Mouse (Mus musculus) thymus, postnatal 14 days (tissue): Measurements from ENCODE around the gene Pspn.

Experiments
- DNase-seq: peaks from one replicate; pipeline ENCODE4 v3.0.0; 2021

Pspn gene

DNA sequence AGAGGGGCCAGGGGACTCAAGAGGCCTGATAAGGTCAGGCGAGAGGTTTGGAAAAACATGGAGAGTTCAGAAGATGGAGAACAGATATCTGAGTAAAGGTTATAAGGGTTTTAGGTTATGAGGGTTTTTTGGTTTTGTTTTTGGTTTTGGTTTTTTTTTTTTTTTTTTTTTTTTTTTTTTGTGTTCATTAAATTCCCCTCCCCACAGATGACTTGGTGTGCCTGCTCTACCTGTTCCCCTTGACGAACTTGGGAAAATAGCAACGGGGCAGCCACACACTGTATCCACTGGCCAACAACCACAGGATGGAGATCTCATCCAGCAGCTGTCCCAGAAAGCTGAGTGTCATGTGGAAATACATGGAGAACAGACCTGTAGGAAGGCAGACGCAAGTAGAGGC lies 41.2 kb downstream of the Pspn start:
- no peak for DNase-seq

DNA sequence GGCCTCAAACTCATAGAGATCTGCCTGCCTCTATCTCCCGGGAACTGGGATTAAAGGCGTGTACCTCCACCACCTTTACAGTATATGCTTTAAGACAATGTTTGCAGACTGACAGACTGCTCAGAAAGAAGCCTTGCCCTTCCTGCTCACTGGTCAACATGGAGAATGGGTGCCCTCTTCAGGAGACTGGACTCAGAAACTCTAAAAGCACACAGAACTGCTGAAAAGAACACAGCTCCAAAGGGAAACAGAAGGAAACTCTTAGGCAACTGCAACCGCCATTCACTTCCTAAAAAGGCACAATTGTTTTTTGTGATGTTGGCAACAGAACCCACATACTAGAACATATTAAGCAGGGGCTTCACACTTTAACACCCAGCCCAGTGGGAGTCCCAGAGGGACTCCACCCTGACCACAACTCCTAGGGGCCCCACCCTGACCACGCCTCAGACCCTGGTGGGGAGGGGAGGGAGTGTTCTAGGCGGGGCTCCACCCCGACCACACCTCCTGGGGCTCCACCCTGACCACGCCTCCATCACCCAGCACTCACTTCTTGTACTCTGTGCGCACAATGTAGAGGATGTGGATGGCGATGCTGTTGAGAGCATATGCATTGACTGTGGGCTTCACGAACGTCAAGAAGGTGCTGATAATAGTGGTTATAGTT lies 41.9 kb downstream of the Pspn start:
- DNase-seq: peak; percentile 44

DNA sequence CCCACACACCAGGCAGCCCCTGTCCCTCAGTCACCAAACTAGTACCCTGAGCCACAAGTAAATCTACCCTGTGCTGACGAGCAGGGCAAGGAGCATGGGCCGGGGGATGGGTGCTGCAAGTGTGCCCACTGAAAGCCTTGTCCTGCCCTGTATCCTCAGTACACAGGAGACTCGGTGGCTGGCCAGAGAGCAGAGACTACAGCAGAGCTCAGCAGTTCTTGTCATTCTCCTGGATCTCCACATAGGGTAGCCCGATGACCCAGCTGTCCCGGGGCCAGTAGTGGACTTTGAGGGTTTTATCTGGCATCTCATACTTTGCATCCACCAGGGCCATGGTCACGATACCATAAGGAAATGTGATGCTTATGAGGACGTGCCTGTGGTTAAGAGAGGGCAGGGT lies 44.9 kb downstream of the Pspn start:
- no peak for DNase-seq

DNA sequence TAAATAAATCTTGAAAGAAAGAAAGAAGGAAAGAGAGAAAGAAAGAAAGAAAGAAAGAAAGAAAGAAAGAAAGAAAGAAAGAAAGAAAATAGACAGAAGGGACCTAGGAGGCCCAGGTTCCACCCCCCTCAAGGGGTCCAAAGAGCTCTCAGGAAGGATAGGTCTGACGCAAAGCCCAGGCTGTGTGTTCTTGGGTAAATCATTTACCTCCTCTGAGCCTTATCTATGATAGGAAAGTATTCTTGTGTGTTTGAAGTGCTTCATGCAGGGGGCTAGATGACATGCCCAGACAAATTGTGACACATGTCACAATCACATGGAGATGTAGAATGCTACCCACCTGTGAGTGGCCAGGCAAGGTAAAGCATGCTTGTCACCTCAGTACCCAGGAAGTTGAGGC lies 47.2 kb downstream of the Pspn start:
- no peak for DNase-seq

DNA sequence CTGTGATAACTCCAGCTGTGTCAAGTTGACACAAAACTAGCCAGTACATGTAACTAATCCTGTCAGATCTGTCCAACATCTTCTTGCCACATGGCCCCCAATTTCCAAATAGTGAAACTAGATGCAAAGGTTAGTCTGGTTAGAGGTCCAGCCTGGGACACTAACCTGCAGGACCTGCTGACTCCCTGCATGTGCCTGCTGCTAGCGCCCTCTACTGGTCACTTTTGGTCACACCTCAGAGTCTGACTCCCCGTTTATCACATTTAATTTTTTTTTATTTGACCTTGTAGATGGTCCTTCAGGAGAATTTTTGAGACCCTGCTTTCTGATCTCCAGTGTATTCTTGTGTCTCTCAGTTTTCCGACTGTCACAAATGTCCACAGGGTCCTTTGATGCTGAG lies 48.9 kb downstream of the Pspn start:
- peak; percentile 77 for DNase-seq
